Mouse (Mus musculus): ENCODE data around the gene Hist1h2ae. TPM values are rescaled to one million over a fixed set of nuclear protein-coding genes. Genes with fewer than 3 reads are reported as not detected.

The Hist1h2ae gene
- polyA plus RNA-seq, 1 experiment from 2014 or later, result 7.9 TPM

DNA sequence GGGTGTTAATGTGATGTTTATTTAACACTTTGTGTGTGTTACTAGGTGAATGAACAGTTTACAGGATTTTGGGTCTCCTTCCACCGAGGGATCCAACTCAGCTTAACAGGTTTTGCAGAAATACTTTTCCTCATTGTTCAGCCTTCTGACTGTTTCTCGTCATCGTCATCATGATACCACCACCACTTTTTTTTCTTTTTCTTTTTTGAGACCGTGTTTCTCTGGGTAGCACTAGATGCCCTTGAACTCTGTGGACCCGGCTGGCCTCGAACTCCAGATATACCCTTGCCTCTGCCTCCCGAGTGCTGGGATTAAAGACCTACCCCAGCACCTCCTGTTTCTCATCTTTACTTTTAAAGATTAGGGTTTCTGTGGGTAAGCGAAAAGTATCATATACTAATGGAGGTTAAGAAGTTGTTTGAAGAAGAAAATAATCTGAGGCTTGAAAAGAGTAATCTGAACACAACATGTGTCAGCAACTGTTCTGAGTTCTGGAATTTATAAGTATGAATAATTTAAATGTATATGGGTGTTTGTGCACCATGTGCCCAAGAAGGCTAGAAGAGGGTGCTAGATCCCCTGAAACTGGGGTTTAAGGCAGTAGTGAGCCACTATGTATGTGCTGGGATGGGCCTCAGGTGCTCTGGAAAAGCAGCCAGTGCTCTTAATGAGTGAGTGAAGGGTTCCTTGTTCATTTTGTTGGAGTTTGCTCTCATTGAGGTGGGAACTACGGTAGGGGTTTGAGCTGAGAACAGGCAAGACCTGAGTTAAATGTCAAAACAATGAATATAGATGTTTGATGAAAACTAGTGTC lies 38.6 kb downstream of the Hist1h2ae start:
- Histone ChIP-seq H3K4me2 (replicated peaks; ENCODE audit: low read depth, low read length) (peak overlapping the region; percentile 64), H3K4me3 (ENCODE audit: low read depth, low read length) (peak overlapping the region; percentile 55; the same call in 1 of the 2 replicates), H3K4me1 (ENCODE audit: insufficient read depth, low read depth, low read length) (peaks cover 21% of the 10 kb centered on the region; the same call in 1 of the 2 replicates), H3K9me3 (ENCODE audit: low read length) (no peaks in the 10 kb centered on the region), H3K27me3 (replicated peaks; ENCODE audit: insufficient read depth, low read length) (no peaks in the 10 kb centered on the region), H3K27ac (ENCODE audit: low read length) (peak overlapping the region; percentile 97), H3K9ac (replicated peaks; ENCODE audit: low read depth) (no peak overlapping the region), H3K36me3 (ENCODE audit: insufficient read depth, low read length) (no peaks in the 10 kb centered on the region)
- TF ChIP-seq CTCF (IDR thresholded peaks at IDR 0.05) (no peak), EP300 (IDR thresholded peaks at IDR 0.05) (no peak)
- WGBS, result 11% methylated on average over 9 of the region's 9 CpGs
- ATAC-seq (no peak), DNase-seq (ENCODE audit: low spot score) (no peak)

DNA sequence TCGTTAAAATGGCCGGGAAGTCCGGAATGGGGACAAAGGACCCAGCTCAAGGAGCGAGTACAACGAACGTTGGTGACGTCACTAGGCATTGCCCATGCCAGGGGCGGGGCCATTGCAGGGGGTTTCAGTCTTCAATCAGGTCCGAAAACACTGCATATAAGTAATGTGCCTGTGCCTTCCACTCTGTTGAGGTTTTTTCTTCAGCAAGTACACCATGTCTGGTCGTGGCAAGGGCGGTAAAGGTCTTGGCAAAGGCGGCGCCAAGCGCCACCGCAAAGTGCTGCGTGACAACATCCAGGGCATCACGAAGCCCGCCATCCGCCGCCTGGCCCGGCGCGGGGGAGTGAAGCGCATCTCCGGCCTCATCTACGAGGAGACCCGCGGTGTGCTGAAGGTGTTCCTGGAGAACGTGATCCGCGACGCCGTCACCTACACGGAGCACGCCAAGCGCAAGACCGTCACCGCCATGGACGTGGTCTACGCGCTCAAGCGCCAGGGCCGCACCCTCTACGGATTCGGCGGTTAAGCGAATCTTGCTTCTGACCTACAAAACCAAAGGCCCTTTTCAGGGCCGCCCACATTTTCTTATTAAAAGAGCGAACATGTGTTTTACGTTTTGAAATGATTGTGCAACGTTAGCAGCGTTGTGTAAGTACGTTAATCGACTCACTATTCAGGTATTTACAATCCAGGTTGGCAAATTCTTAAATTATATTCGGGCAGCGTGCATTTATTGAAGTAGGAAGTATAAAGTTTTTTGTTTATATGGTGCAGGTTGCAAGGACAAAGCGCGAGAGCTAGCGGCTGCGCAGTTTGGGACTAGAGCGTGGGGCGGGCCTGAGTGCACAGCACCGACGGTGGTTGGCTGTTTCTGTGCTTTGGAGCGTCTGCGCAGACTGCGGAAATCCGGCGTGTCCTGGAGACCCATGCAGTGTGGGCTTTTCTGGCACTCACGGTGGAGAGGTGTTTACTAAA lies 39.8 kb downstream of the Hist1h2ae start, which contains the start of gene Hist1h4h:
TSS of gene Hist1h4h (plus strand) at position 150 of the 975 bp plus-strand sequence.
- no peaks in the 10 kb centered on the region for H3K9me3 ChIP-seq (ENCODE audit: low read length)
- H3K27me3 ChIP-seq (replicated peaks; ENCODE audit: insufficient read depth, low read length), result no peaks in the 10 kb centered on the region
- TF ChIP-seq CTCF (IDR thresholded peaks at IDR 0.05) (no peak), EP300 (IDR thresholded peaks at IDR 0.05) (peak; percentile 82)
- H3K4me1 ChIP-seq (ENCODE audit: insufficient read depth, low read depth, low read length), result peaks cover 19% of the 10 kb centered on the region; the same call in 1 of the 2 replicates
- H3K27ac ChIP-seq (ENCODE audit: low read length), result peak within 1 kb of the TSS; percentile 97
- H3K36me3 ChIP-seq (ENCODE audit: insufficient read depth, low read length), result no peaks in the 10 kb centered on the region
- DNase-seq (ENCODE audit: low spot score) (peak; percentile 99), ATAC-seq (peak; percentile 86)
- peak within 1 kb of the TSS; percentile 77 for H3K9ac ChIP-seq (replicated peaks; ENCODE audit: low read depth)
- peak within 1 kb of the TSS; percentile 64 for H3K4me2 ChIP-seq (replicated peaks; ENCODE audit: low read depth, low read length)
- peak within 1 kb of the TSS; percentile 55 for H3K4me3 ChIP-seq (ENCODE audit: low read depth, low read length)
- WGBS, result under 1% methylated on average over 52 of the region's 70 CpGs

DNA sequence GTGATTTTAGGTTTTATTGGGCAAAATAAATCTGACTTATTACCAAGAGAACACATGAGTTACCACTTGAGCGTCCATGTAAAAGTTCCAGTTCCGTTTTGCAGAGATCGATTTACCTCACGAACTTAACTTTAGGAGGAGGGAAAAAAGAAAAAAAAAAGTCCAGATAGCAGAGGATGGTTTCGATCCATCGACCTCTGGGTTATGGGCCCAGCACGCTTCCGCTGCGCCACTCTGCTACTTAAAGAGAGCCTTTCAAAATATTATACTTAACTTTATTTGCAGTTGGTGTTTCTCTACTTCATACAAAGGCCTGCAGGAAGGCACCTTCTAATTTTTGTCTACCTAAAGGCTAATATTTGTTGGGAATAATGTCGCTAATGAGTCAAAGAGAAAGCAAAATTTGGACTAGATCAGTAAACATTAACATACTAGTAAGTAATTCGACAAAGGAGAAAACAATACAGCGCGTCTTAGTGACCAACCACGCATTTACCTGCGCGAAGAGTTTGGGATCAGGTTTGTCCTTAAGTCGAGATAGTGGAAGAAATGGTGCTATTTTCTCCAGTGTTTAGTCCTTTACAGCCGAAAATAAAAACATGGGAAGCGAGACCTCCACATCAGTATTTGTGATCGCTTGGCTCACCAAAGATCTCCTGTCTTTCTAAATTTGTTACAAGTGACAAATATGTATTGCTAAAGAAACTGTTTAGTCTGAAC lies 40.7 kb downstream of the Hist1h2ae start:
- peak overlapping the region; percentile 77 for H3K9ac ChIP-seq (replicated peaks; ENCODE audit: low read depth)
- no peaks in the 10 kb centered on the region for H3K27me3 ChIP-seq (replicated peaks; ENCODE audit: insufficient read depth, low read length)
- H3K27ac ChIP-seq (ENCODE audit: low read length), result peak overlapping the region; percentile 97
- TF ChIP-seq EP300 (IDR thresholded peaks at IDR 0.05), result peak; percentile 48
- TF ChIP-seq CTCF (IDR thresholded peaks at IDR 0.05), result no peak
- WGBS, result under 1% methylated on average over 20 of the region's 20 CpGs
- no peaks in the 10 kb centered on the region for H3K9me3 ChIP-seq (ENCODE audit: low read length)
- ATAC-seq, result peak; percentile 37
- DNase-seq (ENCODE audit: low spot score), result peak; percentile 83
- peak overlapping the region; percentile 64 for H3K4me2 ChIP-seq (replicated peaks; ENCODE audit: low read depth, low read length)
- H3K36me3 ChIP-seq (ENCODE audit: insufficient read depth, low read length), result no peaks in the 10 kb centered on the region
- peaks cover 16% of the 10 kb centered on the region; the same call in 1 of the 2 replicates for H3K4me1 ChIP-seq (ENCODE audit: insufficient read depth, low read depth, low read length)
- peak overlapping the region; percentile 55 for H3K4me3 ChIP-seq (ENCODE audit: low read depth, low read length)

DNA sequence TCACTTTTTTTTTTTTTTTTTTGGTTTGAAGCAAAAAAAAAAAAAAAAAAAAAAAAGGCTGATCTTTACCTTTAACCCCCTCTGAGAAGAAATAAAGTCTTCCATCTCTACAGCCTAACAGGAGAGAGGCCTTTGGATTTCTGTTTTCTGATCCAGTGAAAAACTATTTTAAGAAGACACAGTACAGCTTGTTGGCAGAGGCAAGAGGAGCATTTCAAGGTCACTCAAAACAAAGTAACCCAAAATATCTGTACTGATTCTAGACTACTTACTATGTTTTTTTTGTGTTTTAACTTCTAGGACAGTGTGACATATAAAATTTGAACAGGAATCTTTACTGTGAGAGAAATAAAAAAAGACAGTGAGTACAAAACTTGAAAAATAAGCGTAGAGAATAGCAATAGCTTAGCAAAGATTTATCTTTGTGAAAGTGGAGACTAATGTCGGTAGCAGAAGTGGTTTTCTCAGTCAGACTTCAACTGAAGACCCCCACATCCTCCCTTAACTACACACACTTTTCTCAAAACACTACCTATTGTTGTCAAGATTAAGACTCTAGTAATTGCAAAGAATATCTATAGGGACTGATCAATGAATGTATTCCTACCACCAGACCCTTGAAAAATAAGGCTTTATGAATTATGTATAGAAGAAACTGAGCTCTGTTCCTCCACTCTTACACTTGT lies 41.4 kb downstream of the Hist1h2ae start:
- peak overlapping the region; percentile 77 for H3K9ac ChIP-seq (replicated peaks; ENCODE audit: low read depth)
- peak overlapping the region; percentile 55 for H3K4me3 ChIP-seq (ENCODE audit: low read depth, low read length)
- no peak for TF ChIP-seq CTCF (IDR thresholded peaks at IDR 0.05)
- TF ChIP-seq EP300 (IDR thresholded peaks at IDR 0.05), result no peak
- H3K27ac ChIP-seq (ENCODE audit: low read length), result peak overlapping the region; percentile 97; the same call in 1 of the 2 replicates
- DNase-seq (ENCODE audit: low spot score) (no peak), ATAC-seq (no peak)
- WGBS, result 19% methylated on average over 2 of the region's 2 CpGs
- H3K4me2 ChIP-seq (replicated peaks; ENCODE audit: low read depth, low read length), result peak overlapping the region; percentile 64
- no peaks in the 10 kb centered on the region for H3K36me3 ChIP-seq (ENCODE audit: insufficient read depth, low read length)
- peaks cover 14% of the 10 kb centered on the region; the same call in 1 of the 2 replicates for H3K4me1 ChIP-seq (ENCODE audit: insufficient read depth, low read depth, low read length)
- H3K9me3 ChIP-seq (ENCODE audit: low read length), result no peaks in the 10 kb centered on the region
- no peaks in the 10 kb centered on the region for H3K27me3 ChIP-seq (replicated peaks; ENCODE audit: insufficient read depth, low read length)

DNA sequence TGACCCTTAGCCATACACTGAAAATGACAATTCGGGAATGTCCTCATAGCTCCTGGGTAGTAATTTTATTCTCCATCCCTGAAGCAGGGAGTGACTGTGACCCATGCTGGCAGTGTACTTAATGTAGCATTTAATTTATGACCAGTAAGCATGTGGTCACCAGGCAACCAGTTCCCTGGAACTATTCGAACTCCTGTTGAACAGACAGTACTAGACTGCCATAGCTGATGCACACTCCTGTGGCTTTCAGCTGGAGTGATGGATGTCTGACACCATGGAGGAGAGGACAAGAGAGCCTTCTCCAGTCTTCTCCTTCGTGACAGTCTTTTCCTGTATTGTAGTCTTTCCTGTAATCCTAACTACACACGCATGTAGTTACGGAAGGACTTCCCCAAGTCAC lies 42.0 kb downstream of the Hist1h2ae start:
- Histone ChIP-seq H3K4me2 (replicated peaks; ENCODE audit: low read depth, low read length) (no peak overlapping the region), H3K4me3 (ENCODE audit: low read depth, low read length) (no peak overlapping the region), H3K9me3 (ENCODE audit: low read length) (no peaks in the 10 kb centered on the region), H3K27me3 (replicated peaks; ENCODE audit: insufficient read depth, low read length) (no peaks in the 10 kb centered on the region), H3K4me1 (ENCODE audit: insufficient read depth, low read depth, low read length) (peaks cover 10% of the 10 kb centered on the region; the same call in 1 of the 2 replicates), H3K27ac (ENCODE audit: low read length) (no peak overlapping the region), H3K36me3 (ENCODE audit: insufficient read depth, low read length) (no peaks in the 10 kb centered on the region), H3K9ac (replicated peaks; ENCODE audit: low read depth) (no peak overlapping the region)
- no peak for TF ChIP-seq EP300 (IDR thresholded peaks at IDR 0.05)
- WGBS, result 72% methylated on average over 5 of the region's 5 CpGs
- no peak for ATAC-seq
- DNase-seq (ENCODE audit: low spot score), result no peak

Measured in lung, postnatal 0 days (tissue).